Mouse (Mus musculus) retina, adult 2 months (tissue): ENCODE results near the gene Baiap3.

Source experiments
- DNase-seq: peaks from one replicate; pipeline ENCODE4 v3.0.0-alpha.2; 2012; ENCODE audit warnings: low read depth, low spot score

Baiap3 gene

GRCm38 (mm10) chr17:25210680-25211466 is 45.3 kb downstream of the Baiap3 start:
- DNase-seq = no peak

DNA sequence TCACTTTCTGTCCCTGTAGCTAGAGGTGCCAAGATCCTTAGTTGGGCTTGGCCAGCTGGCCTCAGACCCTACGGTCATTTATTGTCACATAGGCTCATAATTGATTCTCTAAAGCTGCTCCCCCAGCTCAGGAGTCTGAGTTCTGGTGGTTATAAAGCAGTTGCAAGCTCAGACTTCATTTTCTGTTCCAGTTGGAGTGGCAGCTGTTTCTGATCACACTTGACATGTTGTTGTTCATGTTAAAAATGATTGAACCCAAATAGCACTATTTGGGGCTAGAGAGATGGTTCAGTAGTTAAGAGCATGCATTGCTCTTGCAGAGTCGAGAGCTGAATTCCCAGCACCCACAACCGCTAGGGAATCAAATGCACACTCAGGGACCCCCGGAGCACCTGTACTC is 46.2 kb downstream of the Baiap3 start:
- no peak for DNase-seq

DNA sequence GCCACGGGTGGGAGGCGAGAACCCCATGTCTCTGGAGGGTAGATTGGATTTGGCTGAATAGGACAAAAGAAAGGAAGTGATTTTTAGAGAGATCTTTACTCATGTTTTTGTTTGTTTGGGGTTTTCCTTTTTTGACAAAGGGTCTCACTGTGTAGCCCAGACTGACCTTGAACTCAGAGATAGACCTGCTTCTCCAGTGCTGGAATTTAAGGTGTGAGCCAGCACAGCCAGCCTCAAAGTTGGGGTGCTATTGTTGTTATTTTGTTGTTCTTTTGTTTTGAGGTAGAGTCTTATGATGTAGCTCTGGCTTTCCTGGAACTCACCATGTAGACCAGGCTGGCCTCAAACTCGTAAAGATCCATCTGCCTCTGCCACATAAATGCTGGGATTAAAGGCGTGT is 53.8 kb downstream of the Baiap3 start:
- DNase-seq = no peak
